Comparison of ENCODE assay signal across 35 mouse cellular contexts in the genomic region with DNA sequence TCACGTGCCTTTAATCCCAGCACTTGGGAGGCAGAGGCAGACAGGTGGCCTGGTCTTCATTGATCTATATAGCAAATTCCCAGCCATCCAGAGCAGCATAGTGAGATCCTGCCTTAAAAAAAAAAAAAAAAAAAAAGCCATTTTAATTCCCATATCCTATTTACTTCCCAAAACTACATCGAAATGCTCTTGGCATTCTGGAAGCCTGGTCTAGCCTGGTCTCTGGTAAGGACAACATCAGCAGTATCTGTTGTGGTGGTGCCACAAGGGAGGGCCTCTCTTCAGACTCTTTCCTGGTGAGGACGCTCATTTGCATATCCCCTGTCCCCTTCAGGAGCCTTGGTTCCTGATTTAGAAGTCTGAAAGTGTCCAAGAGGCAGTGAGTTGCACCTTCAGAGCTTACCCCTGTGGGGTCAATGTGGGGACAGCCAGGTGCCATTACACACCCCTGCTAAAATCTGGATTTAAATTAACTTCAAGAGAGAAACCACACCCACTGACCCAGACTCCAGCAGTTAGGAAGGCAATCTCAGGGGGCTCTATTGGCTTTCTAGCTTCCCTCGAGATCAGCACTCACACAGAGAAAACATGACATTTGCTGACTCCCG. TPM values are rescaled to one million over a fixed set of nuclear protein-coding genes. Genes with fewer than 3 reads are reported as not detected.
DNase-seq lines count a peak whose midpoint lies in the region; ATAC-seq and TF ChIP-seq lines count a peak whose summit lies in the region.
"Had no signal": no experiment of that assay in that cellular context is flagged by ENCODE, and none has a peak within 500 bp of the region (broad histone marks: within the 10 kb centered on the region; RNA-seq: fewer than 3 reads in every experiment).

No protein-coding gene starts in this region.

- dilution Hi-C loops in CH12.LX (cut with MboI; ENCODE audit: extremely low pct_ligation_motif_present, extremely low pct_unique_long_range_greater_than_20kb, low sequenced_read_pairs): no loop called here

- peak; percentile 16 for TF ChIP-seq RAD21 in CH12.LX (IDR thresholded peaks at IDR 0.05; ENCODE audit: low read depth, low read length)

- H3K4me2 ChIP-seq in CH12.LX (ENCODE audit: insufficient read depth, low read depth, poor library complexity, severe bottlenecking): peak overlapping the region; percentile 39
- H3K4me2 ChIP-seq in midbrain, embryonic 15.5 days: no peak overlapping the region
- H3K4me2 ChIP-seq: embryonic facial prominence, embryonic 12.5 days; embryonic facial prominence, embryonic 15.5 days; forebrain, embryonic 12.5 days; forebrain, embryonic 15.5 days; heart, embryonic 11.5 days; hindbrain, embryonic 12.5 days; hindbrain, embryonic 15.5 days; intestine, embryonic 15.5 days had no signal

- in situ Hi-C loops in CH12.LX (cut with MboI; ENCODE audit: low pct_ligation_motif_present, low pct_unique_long_range_greater_than_20kb, low sequenced_read_pairs): loop anchor here (5.0 to 25.0 kb wide), 3 partner anchors 72 to 327 kb away; partner anchors contain the start of gene Cbr3

- no peak overlapping the region for H3K27ac ChIP-seq in CH12.LX (ENCODE audit: insufficient read depth, low read depth)
- H3K27ac ChIP-seq in midbrain, embryonic 15.5 days: no peak overlapping the region
- H3K27ac ChIP-seq: embryonic facial prominence, embryonic 12.5 days; embryonic facial prominence, embryonic 15.5 days; forebrain, embryonic 12.5 days; forebrain, embryonic 15.5 days; hindbrain, embryonic 12.5 days; hindbrain, embryonic 15.5 days; intestine, embryonic 15.5 days had no signal

- peak; percentile 71 for TF ChIP-seq EP300 in CH12.LX (IDR thresholded peaks at IDR 0.05; ENCODE audit: low read length)

- peaks cover 0 to 8% of the 10 kb centered on the region in 2 experiments for H3K36me3 ChIP-seq in CH12.LX (replicated peaks in 1 of 2; ENCODE audit: control insufficient read depth in 1 of 2, insufficient read depth in 1 of 2, low read length in 1 of 2)
- H3K36me3 ChIP-seq in midbrain, embryonic 15.5 days (replicated peaks): no peaks in the 10 kb centered on the region
- H3K36me3 ChIP-seq: embryonic facial prominence, embryonic 12.5 days; embryonic facial prominence, embryonic 15.5 days; forebrain, embryonic 12.5 days; forebrain, embryonic 15.5 days; G1E; hindbrain, embryonic 12.5 days; hindbrain, embryonic 15.5 days; intestine, embryonic 15.5 days had no signal

- H3K79me2 ChIP-seq in CH12.LX (replicated peaks; ENCODE audit: control insufficient read depth, extremely low read depth, insufficient read depth, poor library complexity, severe bottlenecking): no peaks in the 10 kb centered on the region

- 79% methylated on average over 5 of the region's 5 CpGs for WGBS in midbrain, embryonic 15.5 days

- no peaks in the 10 kb centered on the region for H3K9me3 ChIP-seq in CH12.LX (replicated peaks; ENCODE audit: low read length)
- H3K9me3 ChIP-seq in midbrain, embryonic 15.5 days: no peaks in the 10 kb centered on the region
- H3K9me3 ChIP-seq: embryonic facial prominence, embryonic 12.5 days; embryonic facial prominence, embryonic 15.5 days; forebrain, embryonic 12.5 days; forebrain, embryonic 15.5 days; G1E; hindbrain, embryonic 12.5 days; hindbrain, embryonic 15.5 days; intestine, embryonic 15.5 days had no signal

- peak in 1 of 2 experiments; percentile 0; a peak in 1 of 4 replicates for TF ChIP-seq CTCF in CH12.LX (conservative IDR thresholded peaks at IDR 0.05 in 1 of 2, IDR thresholded peaks at IDR 0.05 in 1 of 2; ENCODE audit: low read depth in 2 of 2, low read length in 2 of 2)

- DNase-seq in CH12.LX (ENCODE audit: extremely low read depth) (peak; percentile 91), ES-CJ7 (ENCODE audit: low read depth, low spot score) (peak; percentile 63), ZHBTc4 (ENCODE audit: low read depth, low spot score) (peak; percentile 28)
- DNase-seq in cerebellum, postnatal 25 days: no peak
- DNase-seq: adrenal gland, adult 8-10 months; adrenal gland, postnatal 25 days; cerebellum, adult 18-20 months; cerebellum, adult 9-10 months; cerebellum, postnatal 14 days; gastrocnemius, postnatal 10 days; heart, adult 11 months; kidney, adult 18-20 months; kidney, adult 9 months had no signal

- H3K4me3 ChIP-seq in CH12.LX (replicated peaks in 1 of 3; ENCODE audit: low read depth in 2 of 3, low read length in 2 of 3, poor library complexity in 1 of 3): no peak overlapping the region
- no peak overlapping the region for H3K4me3 ChIP-seq in midbrain, embryonic 15.5 days
- H3K4me3 ChIP-seq: embryonic facial prominence, embryonic 12.5 days; embryonic facial prominence, embryonic 15.5 days; erythroblast, embryonic 14.5 days; forebrain, embryonic 12.5 days; forebrain, embryonic 15.5 days; hindbrain, embryonic 12.5 days; hindbrain, embryonic 15.5 days; intestine, embryonic 15.5 days had no signal

- H3K27me3 ChIP-seq in CH12.LX (replicated peaks): no peaks in the 10 kb centered on the region
- H3K27me3 ChIP-seq in midbrain, embryonic 15.5 days (replicated peaks): no peaks in the 10 kb centered on the region
- H3K27me3 ChIP-seq: embryonic facial prominence, embryonic 12.5 days; embryonic facial prominence, embryonic 15.5 days; forebrain, embryonic 12.5 days; forebrain, embryonic 15.5 days; hindbrain, embryonic 12.5 days; hindbrain, embryonic 15.5 days; intestine, embryonic 15.5 days had no signal

- no peak overlapping the region for H3K9ac ChIP-seq in CH12.LX (ENCODE audit: insufficient read depth, low read depth)
- no peak overlapping the region for H3K9ac ChIP-seq in midbrain, embryonic 15.5 days
- H3K9ac ChIP-seq: embryonic facial prominence, embryonic 12.5 days; embryonic facial prominence, embryonic 15.5 days; forebrain, embryonic 12.5 days; forebrain, embryonic 15.5 days; hindbrain, embryonic 12.5 days; hindbrain, embryonic 15.5 days; intestine, embryonic 15.5 days had no signal

- peaks cover 15 to 52% of the 10 kb centered on the region in 2 experiments for H3K4me1 ChIP-seq in CH12.LX (ENCODE audit: control insufficient read depth in 1 of 2, insufficient read depth in 2 of 2)
- H3K4me1 ChIP-seq in midbrain, embryonic 15.5 days: no peaks in the 10 kb centered on the region
- H3K4me1 ChIP-seq: embryonic facial prominence, embryonic 15.5 days; forebrain, embryonic 15.5 days; hindbrain, embryonic 15.5 days had no signal

- no peak for TF ChIP-seq POLR2A in CH12.LX (IDR thresholded peaks at IDR 0.05; ENCODE audit: low read depth, low read length)

- ATAC-seq in erythroblast, adult 5-6 weeks (replicated peaks; ENCODE audit: low FRiP score, poor library complexity, severe bottlenecking): no peak
- ATAC-seq in midbrain, embryonic 15.5 days (replicated peaks): no peak
- ATAC-seq: activated CD4-positive, CD25-positive, alpha-beta regulatory T cell, adult 4 months; CD4-positive, CD25-positive, alpha-beta regulatory T cell, adult 4 months; forebrain, embryonic 15.5 days; intestine, embryonic 15.5 days; Patski had no signal

TF ChIP-seq in CH12.LX, 34 proteins besides CTCF, POLR2A, EP300 and RAD21 (continues in another document):
- TF ChIP-seq KAT2A (IDR thresholded peaks at IDR 0.05; ENCODE audit: insufficient replicate concordance, low read length): no peak
- TF ChIP-seq ZC3H11A (IDR thresholded peaks at IDR 0.05; ENCODE audit: low read depth, low read length): no peak
- peak; percentile 70 for TF ChIP-seq SIN3A (IDR thresholded peaks at IDR 0.05; ENCODE audit: low read length)
- peak; percentile 51 for TF ChIP-seq ELF1 (IDR thresholded peaks at IDR 0.05; ENCODE audit: low read depth, low read length)
- TF ChIP-seq ZMIZ1 (IDR thresholded peaks at IDR 0.05; ENCODE audit: low read depth, low read length): no peak; the same call in 1 of the 2 replicates
- TF ChIP-seq JUND (conservative IDR thresholded peaks at IDR 0.05; ENCODE audit: low read depth, low read length): 0 out of 2 replicates have a peak, but pooled peaks have one; percentile 37
- no peak for TF ChIP-seq MAZ (IDR thresholded peaks at IDR 0.05; ENCODE audit: low read depth, low read length)
- 0 out of 2 replicates have a peak, but pooled peaks have one; percentile 16 for TF ChIP-seq CHD2 (IDR thresholded peaks at IDR 0.05; ENCODE audit: low read length)
- no peak for TF ChIP-seq E2F4 (IDR thresholded peaks at IDR 0.05; ENCODE audit: insufficient replicate concordance, low read depth, low read length)
- peak; percentile 54; the same call in 1 of the 2 replicates for TF ChIP-seq TCF12 (IDR thresholded peaks at IDR 0.05; ENCODE audit: low read depth, low read length)
- 0 out of 2 replicates have a peak, but pooled peaks have one; percentile 9 for TF ChIP-seq HCFC1 (IDR thresholded peaks at IDR 0.05; ENCODE audit: low read depth, low read length)
- TF ChIP-seq POLR2AphosphoS2 (IDR thresholded peaks at IDR 0.05; ENCODE audit: low read depth, low read length): no peak
- peak; percentile 53; the same call in 1 of the 2 replicates for TF ChIP-seq MAFK (IDR thresholded peaks at IDR 0.05; ENCODE audit: insufficient replicate concordance, low read length)
- no peak for TF ChIP-seq UBTF (IDR thresholded peaks at IDR 0.05; ENCODE audit: low read depth, low read length)
- TF ChIP-seq IRF4 (IDR thresholded peaks at IDR 0.05; ENCODE audit: low read depth, low read length): peak; percentile 40; the same call in 1 of the 2 replicates
- TF ChIP-seq USF1 (IDR thresholded peaks at IDR 0.05; ENCODE audit: low read depth, low read length): no peak
- no peak for TF ChIP-seq NRF1 (IDR thresholded peaks at IDR 0.05; ENCODE audit: low read depth, low read length)
- peak; percentile 67 for TF ChIP-seq ZNF384 (IDR thresholded peaks at IDR 0.05; ENCODE audit: low read depth, low read length)
- TF ChIP-seq RCOR1 (conservative IDR thresholded peaks at IDR 0.05; ENCODE audit: low read depth, low read length): no peak
- no peak for TF ChIP-seq CHD1 (IDR thresholded peaks at IDR 0.05; ENCODE audit: low read depth, low read length)
- no peak for TF ChIP-seq GABPA (IDR thresholded peaks at IDR 0.05; ENCODE audit: insufficient replicate concordance, low read depth, low read length)
- peak; percentile 35; the same call in 1 of the 2 replicates for TF ChIP-seq BHLHE40 (IDR thresholded peaks at IDR 0.05; ENCODE audit: low read depth, low read length)
- no peak for TF ChIP-seq ZKSCAN1 (IDR thresholded peaks at IDR 0.05; ENCODE audit: borderline replicate concordance, low read depth, low read length)
- no peak for TF ChIP-seq TBP (conservative IDR thresholded peaks at IDR 0.05; ENCODE audit: low read depth, low read length)
- no peak for TF ChIP-seq JUN (IDR thresholded peaks at IDR 0.05; ENCODE audit: insufficient read depth, low read depth, low read length)

RNA-seq across cellular contexts. Expression of gene Cldn14, which starts 6.0 kb away (rescaled TPM):
- total RNA-seq in CH12.LX (2012; rRNA removed) (0.25 and 0.38 TPM in 2 replicates), CH12.LX (2014; rRNA removed) (0.15 and 0.39 TPM in 2 replicates)
- polyA plus RNA-seq in CH12.LX (2012; ENCODE audit: insufficient read length, low read depth): 0.21 and 0.71 TPM in 2 replicates
- not detected in 2 replicates for total RNA-seq in erythroblast, adult 5-6 weeks (2015; ENCODE audit: low replicate concordance)
- total RNA-seq in erythroblast, adult 5-6 weeks (2017; ENCODE audit: low replicate concordance): not detected in 2 replicates
- not detected in 2 replicates for polyA plus RNA-seq in midbrain, embryonic 15.5 days (2015; fragmentation: Nextera tagmentation; extraction: Ambion mirVana)
- total RNA-seq: adrenal gland, adult 8-10 months; adrenal gland, postnatal 25 days; common myeloid progenitor, adult 5-6 weeks; G1E; heart, adult 8-10 months; heart, postnatal 25 days; hematopoietic stem cell, adult 5-6 weeks had no signal
- polyA plus RNA-seq: activated CD4-positive, CD25-positive, alpha-beta regulatory T cell, adult 4 months; C2C12; CD4-positive, CD25-positive, alpha-beta regulatory T cell, adult 4 months; forebrain, embryonic 12.5 days; forebrain, embryonic 15.5 days; G1E; heart, embryonic 14.5 days; heart, postnatal 0 days; hindbrain, embryonic 15.5 days; Patski had no signal

Comparison
In these comparisons a context has a peak if more than half of its experiments do, and no peak if none do; other contexts are left out.
1. DNase-seq: peak in CH12.LX (single experiment), ES-CJ7 (single experiment) and ZHBTc4 (single experiment); none in cerebellum, postnatal 25 days (0 of 2).